Mouse (Mus musculus) lung, embryonic 15.5 days (tissue): ENCODE measurements around the gene Fpr-rs4. TPM values are rescaled to one million over a fixed set of nuclear protein-coding genes. Genes with fewer than 3 reads are reported as not detected.
"Not testable (repeated sequence)": the region's sequence is repeated elsewhere in the genome, so short reads cannot be mapped to it uniquely, and the experiment has no call there.

Experiments used
- ATAC-seq: fragments of 200-750 bp; cut with Nextera tagmentation; 2 replicates; pipeline ENCODE4 v1.8.0; 2017; ENCODE audit warnings: moderate number of reproducible peaks, borderline replicate concordance; ENCODE audit not compliant: low FRiP score, low TSS enrichment; ENCODE audit errors: extremely low read depth
- H3K27ac ChIP-seq: fragments of 300-500 bp; sonication (generic); 2 replicates; pipeline ENCODE4 v1.5.1; 2015; ENCODE audit warnings: moderate library complexity, mild to moderate bottlenecking, inconsistent platforms
- H3K27me3 ChIP-seq: fragments of 300-500 bp; sonication (generic); 2 replicates; pipeline ENCODE4 v1.6.1; 2015; ENCODE audit warnings: inconsistent platforms
- H3K36me3 ChIP-seq: fragments of 300-500 bp; sonication (generic); 2 replicates; pipeline ENCODE4 v1.6.1; 2015; ENCODE audit warnings: inconsistent platforms
- H3K4me1 ChIP-seq: fragments of 300-500 bp; sonication (generic); 2 replicates; pipeline ENCODE4 v1.6.1; 2015; ENCODE audit warnings: inconsistent platforms
- H3K4me2 ChIP-seq: fragments of 300-500 bp; sonication (generic); 2 replicates; pipeline ENCODE4 v1.6.1; 2015; ENCODE audit warnings: inconsistent platforms, mild to moderate bottlenecking, moderate library complexity
- H3K4me3 ChIP-seq: fragments of 300-500 bp; sonication (generic); 2 replicates; pipeline ENCODE4 v1.5.1; 2015; ENCODE audit warnings: mild to moderate bottlenecking, inconsistent platforms
- H3K9ac ChIP-seq: fragments of 300-500 bp; sonication (generic); 2 replicates; pipeline ENCODE4 v1.6.1; 2015; ENCODE audit warnings: inconsistent platforms
- H3K9me3 ChIP-seq: fragments of 300-500 bp; sonication (generic); 2 replicates; pipeline ENCODE4 v1.6.1; 2016; ENCODE audit warnings: inconsistent platforms
- WGBS: fragments of 180-500 bp; shearing (Covaris S2); methylation state at CpG from one replicate; pipeline ENCODE4 v1.1.7; 2015; 5-methylcytosine and 5-hydroxymethylcytosine counted together
- polyA plus RNA-seq: library from polyadenylated mRNA; unstranded; fragments of >200 nt; fragmentation: Nextera tagmentation; extraction: Ambion mirVana; gene quantifications from 2 replicates; pipeline ENCODE4 v1.2.1, GENCODE M21; 2015

The Fpr-rs4 gene
- polyA plus RNA-seq = not detected in 2 replicates

DNA sequence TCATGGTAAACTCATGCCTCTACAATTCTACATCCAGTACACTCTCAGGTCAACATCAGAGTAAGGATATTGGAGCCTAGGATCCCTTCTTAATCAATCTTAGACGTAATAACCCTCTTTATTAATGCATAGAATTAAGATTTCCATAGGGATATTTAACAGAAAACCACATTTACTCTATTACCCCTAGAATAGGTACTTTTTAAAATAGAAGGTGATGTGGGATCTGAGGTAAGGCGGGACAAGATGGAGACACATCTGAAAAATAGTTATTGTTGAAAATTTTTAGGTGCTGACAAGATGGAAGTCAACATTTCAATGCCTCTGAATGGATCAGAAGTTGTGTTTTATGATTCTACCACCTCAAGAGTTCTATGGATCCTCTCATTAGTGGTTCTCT lies at the start of gene Fpr-rs4:
Gene Fpr-rs4 (plus strand): TSS at position 301 of the 400 bp plus-strand sequence.
- no peak within 1 kb of the TSS for H3K27ac ChIP-seq
- no peaks in the 10 kb centered on the region for H3K4me1 ChIP-seq
- no peak within 1 kb of the TSS for H3K4me3 ChIP-seq
- no peaks in the 10 kb centered on the region for H3K36me3 ChIP-seq
- no peak for ATAC-seq
- 39% methylated on average over 2 of the region's 2 CpGs for WGBS
- no peak within 1 kb of the TSS for H3K9ac ChIP-seq
- no peak within 1 kb of the TSS for H3K4me2 ChIP-seq
- no peaks in the 10 kb centered on the region for H3K27me3 ChIP-seq
- H3K9me3 ChIP-seq = no peaks in the 10 kb centered on the region

DNA sequence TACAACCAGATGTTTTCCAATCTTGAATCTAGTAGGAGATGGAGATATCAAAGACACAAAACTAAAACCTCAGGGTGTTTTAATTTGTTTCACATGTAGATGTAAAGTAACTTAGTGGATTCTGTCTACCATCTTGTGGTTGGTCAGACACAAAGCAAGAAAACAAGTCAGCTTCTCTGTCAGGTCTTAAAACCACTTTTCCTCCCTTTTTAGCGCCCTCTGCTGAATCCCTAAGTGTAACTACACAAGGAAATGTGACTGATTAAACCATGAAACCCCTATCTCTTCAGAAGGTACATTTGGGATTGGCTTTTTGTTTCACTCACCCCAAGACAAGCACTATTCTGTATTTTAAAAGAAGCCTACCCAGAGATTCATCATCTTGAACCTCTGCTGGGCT lies 48.1 kb upstream of the Fpr-rs4 start:
- Histone ChIP-seq H3K4me2 (no peak overlapping the region), H3K27me3 (no peaks in the 10 kb centered on the region), H3K4me3 (no peak overlapping the region), H3K9ac (no peak overlapping the region), H3K27ac (no peak overlapping the region), H3K9me3 (no peaks in the 10 kb centered on the region), H3K36me3 (no peaks in the 10 kb centered on the region), H3K4me1 (no peaks in the 10 kb centered on the region)
- WGBS = 13% methylated on average over 1 of the region's 1 CpGs
- ATAC-seq = no peak

DNA sequence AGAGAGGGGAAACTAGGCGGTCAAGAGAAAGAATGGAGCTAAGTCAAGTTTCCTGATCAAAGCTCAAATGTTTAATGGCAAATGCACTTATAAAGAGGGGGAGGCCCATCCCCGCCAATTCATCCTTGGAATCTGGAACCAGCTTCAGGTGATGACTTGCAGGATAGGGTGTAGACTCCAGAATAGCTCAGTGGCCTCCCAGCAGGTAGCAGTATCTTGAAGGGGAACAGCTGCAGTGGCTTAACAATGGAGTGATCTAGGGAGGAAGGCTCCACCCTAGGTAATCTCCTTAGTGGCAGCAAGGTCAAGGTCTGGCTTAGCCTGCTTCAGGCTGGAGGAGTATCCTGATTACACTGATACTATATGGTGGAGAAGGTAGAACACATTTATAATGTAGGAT lies 40.3 kb upstream of the Fpr-rs4 start:
- H3K9ac ChIP-seq, ATAC-seq, H3K36me3 ChIP-seq, H3K9me3 ChIP-seq, H3K4me3 ChIP-seq, H3K4me2 ChIP-seq, H3K27ac ChIP-seq, H3K4me1 ChIP-seq, H3K27me3 ChIP-seq: not testable (repeated sequence)
- 65% methylated on average over 2 of the region's 2 CpGs for WGBS

DNA sequence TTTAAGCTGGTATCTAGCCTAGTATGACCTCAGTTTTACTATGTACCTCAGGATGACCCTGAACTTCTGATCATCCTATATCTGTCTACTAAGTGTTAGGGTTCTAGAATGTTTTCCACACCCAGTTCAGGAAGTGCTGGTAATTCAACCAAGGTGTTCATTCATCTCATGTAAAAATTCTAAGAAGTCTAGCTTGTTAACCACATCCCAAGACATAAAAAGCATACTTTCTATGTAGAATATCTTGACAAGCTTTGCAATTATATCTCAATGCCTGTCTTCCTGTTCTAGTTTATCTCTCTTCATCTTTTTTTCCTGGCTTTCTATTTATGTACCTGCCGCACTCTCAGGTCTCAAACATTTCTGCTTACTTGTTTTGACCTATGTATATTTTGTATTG lies 16.8 kb upstream of the Fpr-rs4 start:
- no peaks in the 10 kb centered on the region for H3K27me3 ChIP-seq
- whole genome bisulfite sequencing = 84% methylated on average over 1 of the region's 1 CpGs
- H3K4me2 ChIP-seq = no peak overlapping the region
- no peak overlapping the region for H3K27ac ChIP-seq
- H3K4me3 ChIP-seq = no peak overlapping the region
- H3K9me3 ChIP-seq = no peaks in the 10 kb centered on the region
- no peak for ATAC-seq
- H3K4me1 ChIP-seq = no peaks in the 10 kb centered on the region
- no peak overlapping the region for H3K9ac ChIP-seq
- H3K36me3 ChIP-seq = no peaks in the 10 kb centered on the region

DNA sequence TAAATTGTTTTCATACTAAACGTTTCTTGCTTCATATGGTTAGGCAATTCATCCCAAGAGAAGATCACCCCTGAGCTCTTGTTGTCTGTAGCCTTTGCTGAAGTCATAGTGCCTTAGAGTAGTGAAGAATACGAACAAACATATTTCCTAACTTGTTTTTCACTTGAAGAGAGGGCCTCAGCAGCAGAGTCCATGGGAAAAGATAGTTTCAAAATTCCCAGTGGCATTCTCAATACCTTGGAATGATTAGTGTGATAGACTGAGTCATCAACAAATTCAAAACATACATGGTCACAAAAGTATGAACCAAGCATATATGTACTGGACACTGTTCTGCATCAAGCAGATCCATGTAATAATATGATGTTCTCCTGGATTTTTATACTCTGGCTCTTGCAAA lies 27.6 kb downstream of the Fpr-rs4 start, which contains the start of gene Vmn2r124:
Gene Vmn2r124 (plus strand): TSS at position 301 of the 400 bp plus-strand sequence.
- H3K9me3 ChIP-seq = no peaks in the 10 kb centered on the region
- H3K27me3 ChIP-seq = no peaks in the 10 kb centered on the region
- H3K9ac ChIP-seq = no peak within 1 kb of the TSS
- no peak within 1 kb of the TSS for H3K4me2 ChIP-seq
- H3K4me3 ChIP-seq = no peak within 1 kb of the TSS
- 36% methylated on average over 2 of the region's 2 CpGs for WGBS
- no peak within 1 kb of the TSS for H3K27ac ChIP-seq
- no peak for ATAC-seq
- H3K36me3 ChIP-seq = no peaks in the 10 kb centered on the region
- no peaks in the 10 kb centered on the region for H3K4me1 ChIP-seq

Other genes starting within 250 kb of the Fpr-rs4 start
- gene Spaca6, start 194.6 kb upstream of the Fpr-rs4 start, polyA plus RNA-seq = 31.7 and 37.1 TPM in 2 replicates
- 0.93 and 0.97 TPM in 2 replicates for gene Has1, start 166.5 kb upstream of the Fpr-rs4 start, polyA plus RNA-seq
- 0.44 and 0.91 TPM in 2 replicates for gene Fpr1, start 137.8 kb upstream of the Fpr-rs4 start, polyA plus RNA-seq
- 1.4 and 1.5 TPM in 2 replicates for gene Fpr2, start 133.9 kb upstream of the Fpr-rs4 start, polyA plus RNA-seq
- gene Fpr3, start 133.9 kb upstream of the Fpr-rs4 start, polyA plus RNA-seq = not detected in 2 replicates
- 0.04 TPM in 1 of 2 replicates, not detected in the other for gene Vmn2r124, start 27.7 kb downstream of the Fpr-rs4 start, polyA plus RNA-seq
- not detected in 2 replicates for gene Vmn2r91, start 63.3 kb downstream of the Fpr-rs4 start, polyA plus RNA-seq
- gene Vmn2r92, start 130.2 kb downstream of the Fpr-rs4 start, polyA plus RNA-seq = not detected in 2 replicates